ENCODE assay signal across 28 mouse cellular contexts in genomic region chr11:72226901-72227300, GRCm38 (mm10). TPM values are rescaled to one million over a fixed set of nuclear protein-coding genes. Genes with fewer than 3 reads are reported as not detected.
"Had no signal": no experiment of that assay in that cellular context is flagged by ENCODE, and none has a peak within 500 bp of the region (broad histone marks: within the 10 kb centered on the region; RNA-seq: fewer than 3 reads in every experiment).

No protein-coding gene starts in this region.

- H3K4me3 ChIP-seq: gastrocnemius, adult 2 months; heart, adult 2 months; heart, embryonic 13.5 days; heart, embryonic 15.5 days; intestine, embryonic 15.5 days; layer of hippocampus, adult 2 months; left cerebral cortex, adult 2 months; limb, embryonic 10.5 days; limb, embryonic 12.5 days; liver, embryonic 13.5 days; liver, embryonic 15.5 days had no signal

- H3K36me3 ChIP-seq: heart, embryonic 13.5 days; heart, embryonic 15.5 days; intestine, embryonic 15.5 days; limb, embryonic 10.5 days; limb, embryonic 12.5 days; liver, embryonic 13.5 days; liver, embryonic 15.5 days had no signal

- H3K27me3 ChIP-seq: intestine, embryonic 15.5 days; limb, embryonic 12.5 days had no signal

- ATAC-seq: inflammation-experienced regulatory T-cells, adult 6 months; intestine, postnatal 0 days; liver, postnatal 0 days had no signal

- H3K9me3 ChIP-seq: heart, embryonic 13.5 days; heart, embryonic 15.5 days; intestine, embryonic 15.5 days; limb, embryonic 10.5 days; limb, embryonic 12.5 days; liver, embryonic 13.5 days; liver, embryonic 15.5 days had no signal

- H3K4me1 ChIP-seq: intestine, embryonic 15.5 days; limb, embryonic 10.5 days; limb, embryonic 12.5 days; liver, embryonic 13.5 days; liver, embryonic 15.5 days had no signal

- H3K27ac ChIP-seq: gastrocnemius, adult 2 months; heart, adult 2 months; heart, embryonic 13.5 days; heart, embryonic 15.5 days; intestine, embryonic 15.5 days; limb, embryonic 10.5 days; limb, embryonic 12.5 days; liver, embryonic 13.5 days; liver, embryonic 15.5 days had no signal

- DNase-seq: gastrocnemius, adult 2 months; gastrocnemius, postnatal 10 days; gastrocnemius, postnatal 25 days; heart, adult 2 months; heart, postnatal 4 days; kidney, adult 18-20 months; kidney, adult 8-10 months; kidney, postnatal 10 days; kidney, postnatal 4 days; liver; liver, embryonic 13.5 days; liver, postnatal 0 days had no signal

- H3K4me2 ChIP-seq: heart, embryonic 11.5 days; heart, embryonic 13.5 days; heart, embryonic 15.5 days; intestine, embryonic 15.5 days; limb, embryonic 12.5 days; liver, embryonic 11.5 days; liver, embryonic 13.5 days; liver, embryonic 15.5 days had no signal

- H3K9ac ChIP-seq: heart, embryonic 13.5 days; heart, embryonic 15.5 days; intestine, embryonic 15.5 days; limb, embryonic 12.5 days; liver, embryonic 13.5 days; liver, embryonic 15.5 days; liver, postnatal 0 days had no signal

RNA-seq across cellular contexts. Expression of gene Gm43951, which starts 20.3 kb away (rescaled TPM):
- polyA plus RNA-seq: heart, embryonic 11.5 days; inflammation-experienced regulatory T-cells, adult 6 months; intestine, postnatal 0 days; kidney, embryonic 14.5 days; liver, embryonic 11.5 days; liver, embryonic 13.5 days; liver, embryonic 15.5 days; liver, postnatal 0 days had no signal

RNA-seq across cellular contexts. Expression of gene Slc13a5, which starts 40.1 kb away (rescaled TPM):
- total RNA-seq: gastrocnemius, adult 2 months; granulocyte monocyte progenitor cell, adult 5-6 weeks; heart, adult 2 months; heart, postnatal 25 days had no signal
- polyA plus RNA-seq: heart, postnatal 0 days; inflammation-experienced regulatory T-cells, adult 6 months; limb, embryonic 12.5 days; liver, embryonic 11.5 days; liver, embryonic 13.5 days; liver, embryonic 15.5 days; liver, postnatal 0 days had no signal
